Mouse (Mus musculus): ENCODE data around the gene Prrc2b.
A peak's percentile ranks its signal among the peaks of the same experiment; 100 is the strongest.

Gene Prrc2b

DNA sequence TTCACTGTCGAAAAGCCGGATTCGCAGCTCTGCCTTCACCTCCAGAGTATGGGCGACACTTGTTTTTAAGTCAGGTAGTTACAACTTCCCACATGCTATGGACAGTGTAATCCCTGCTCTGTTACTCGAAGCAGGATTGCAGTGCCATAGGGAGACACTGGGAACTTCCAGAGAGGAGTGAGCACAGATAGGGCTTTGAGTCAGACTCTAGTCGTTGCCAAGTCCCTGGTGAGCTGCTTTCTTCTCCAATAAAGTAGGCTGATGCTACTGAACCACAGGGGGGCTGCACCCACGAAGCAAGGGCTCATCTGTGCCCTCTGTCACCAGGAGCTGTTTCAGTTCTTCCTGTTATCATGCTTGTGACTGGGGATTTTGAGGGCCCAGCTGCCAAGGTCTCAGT lies 70.7 kb downstream of the Prrc2b start:
- no peak for DNase-seq (ENCODE audit: low read depth, low spot score)

DNA sequence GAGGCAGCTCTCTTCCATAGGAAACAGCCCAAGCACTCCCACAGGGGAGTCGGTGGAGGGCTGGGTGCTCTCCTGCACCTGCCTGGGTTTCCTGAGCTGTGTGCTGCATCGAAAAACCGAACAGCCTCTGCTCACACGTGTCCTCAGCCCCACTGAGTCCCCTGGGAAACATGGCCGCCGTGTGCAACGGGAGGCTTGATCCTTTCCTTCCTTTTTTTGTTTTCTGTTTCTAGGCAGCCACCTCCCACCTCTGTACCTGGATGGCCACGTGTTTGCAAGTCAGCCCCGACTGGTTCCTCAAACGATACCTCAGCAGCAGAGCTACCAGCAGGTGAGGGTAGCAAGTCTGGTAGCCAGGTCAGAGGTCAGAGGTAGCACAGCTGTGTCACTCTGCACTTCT lies 71.2 kb downstream of the Prrc2b start:
- DNase-seq (ENCODE audit: low read depth, low spot score): no peak

DNA sequence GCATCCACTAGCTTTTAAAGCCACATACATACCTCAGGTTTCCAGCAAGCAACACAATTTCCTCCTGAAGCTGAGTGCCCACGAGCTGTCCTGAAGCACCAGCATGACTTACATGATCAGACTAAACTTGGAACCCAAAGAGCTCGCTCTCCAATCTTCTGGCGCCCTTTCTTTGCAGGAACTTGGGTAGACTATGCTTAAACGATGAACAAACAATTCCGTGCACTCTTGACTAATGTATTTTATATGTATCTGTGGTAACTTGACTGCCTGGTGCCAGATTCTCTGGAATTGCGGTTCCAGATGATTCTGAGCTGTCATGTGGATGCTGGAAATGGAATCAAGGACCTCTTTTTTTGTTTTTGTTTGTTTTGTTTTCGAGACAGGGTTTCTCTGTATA lies 84.6 kb downstream of the Prrc2b start:
- DNase-seq (ENCODE audit: low read depth, low spot score): no peak

DNA sequence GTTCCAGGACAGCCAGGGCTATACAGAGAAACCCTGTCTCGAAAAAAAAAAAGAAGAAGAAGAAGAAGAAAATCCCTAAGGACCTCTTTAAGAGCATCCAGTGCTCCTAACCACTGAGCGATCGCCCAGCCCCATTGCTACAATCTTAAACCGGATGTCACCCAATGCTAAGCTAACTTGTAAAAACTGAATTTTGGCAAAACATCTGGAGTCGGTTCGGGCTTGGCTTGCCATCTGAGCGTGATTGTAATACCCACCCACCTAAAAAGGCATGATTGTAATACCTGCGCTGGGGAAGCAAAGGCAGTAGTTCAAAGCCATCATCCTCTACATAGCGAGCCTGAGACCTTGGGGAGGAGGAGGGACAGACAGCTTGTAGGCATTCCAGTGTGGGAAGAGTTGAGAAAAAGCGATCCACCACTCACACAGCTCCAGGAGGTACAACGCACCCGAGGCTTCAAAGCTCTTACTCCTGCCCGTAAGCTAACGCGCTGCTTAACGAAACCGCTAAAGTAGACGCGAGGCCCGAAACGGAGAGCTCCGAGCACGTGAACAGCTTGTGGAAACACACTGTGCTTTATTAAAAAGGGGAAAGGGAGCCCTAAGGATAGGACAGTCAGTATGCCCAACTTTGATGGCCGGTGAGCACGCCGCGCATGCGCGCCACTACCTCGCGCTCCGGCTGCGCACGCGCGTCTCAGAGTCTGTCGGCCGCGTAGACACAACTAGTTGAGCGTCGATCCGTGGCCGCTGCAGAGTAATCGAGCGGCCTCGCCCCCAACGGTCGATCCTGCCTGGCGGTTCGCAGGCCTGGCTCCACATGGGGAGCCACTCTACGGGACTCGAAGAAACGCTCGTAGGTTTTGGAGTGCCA lies 85.2 kb downstream of the Prrc2b start, which contains the start of gene Pomt1:
Gene Pomt1, plus strand, starts transcription at position 705 of the 874 bp plus-strand sequence.
- peak; percentile 95 for DNase-seq (ENCODE audit: low read depth, low spot score)

DNA sequence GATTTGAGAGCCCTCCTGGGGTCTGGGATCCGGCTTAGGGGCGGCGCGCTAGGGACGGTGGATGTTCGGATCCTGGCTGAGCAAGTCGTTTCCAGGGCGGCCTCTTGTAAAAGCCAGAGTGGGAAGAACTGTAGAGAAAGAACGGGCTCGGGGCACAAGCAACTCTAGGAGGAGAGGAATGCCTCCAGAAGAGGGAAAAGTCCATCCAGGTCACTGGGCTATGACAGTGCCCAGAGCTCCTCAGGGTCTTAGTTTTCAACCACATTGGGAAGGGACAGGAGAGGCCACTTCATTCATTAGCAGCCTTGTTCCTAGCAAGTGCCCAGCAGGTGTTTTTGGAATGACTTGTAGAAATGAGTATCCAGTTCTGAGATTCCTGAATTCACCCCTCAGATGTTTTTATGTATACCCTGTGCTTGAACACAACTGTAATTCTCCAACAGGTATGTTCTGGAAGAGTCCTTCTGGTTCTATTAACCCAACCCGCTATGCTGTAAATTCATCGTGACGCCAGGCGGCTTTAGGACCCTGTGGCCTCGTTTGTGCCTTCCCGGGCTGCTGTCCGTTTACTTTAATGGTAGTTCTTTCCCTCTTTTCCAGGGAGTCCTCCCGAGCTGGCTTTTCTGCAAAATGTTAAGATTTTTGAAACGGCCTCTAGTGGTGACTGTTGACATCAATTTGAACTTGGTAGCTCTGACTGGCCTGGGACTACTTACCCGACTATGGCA lies 86.0 kb downstream of the Prrc2b start:
- DNase-seq (ENCODE audit: low read depth, low spot score): peak; percentile 84

DNA sequence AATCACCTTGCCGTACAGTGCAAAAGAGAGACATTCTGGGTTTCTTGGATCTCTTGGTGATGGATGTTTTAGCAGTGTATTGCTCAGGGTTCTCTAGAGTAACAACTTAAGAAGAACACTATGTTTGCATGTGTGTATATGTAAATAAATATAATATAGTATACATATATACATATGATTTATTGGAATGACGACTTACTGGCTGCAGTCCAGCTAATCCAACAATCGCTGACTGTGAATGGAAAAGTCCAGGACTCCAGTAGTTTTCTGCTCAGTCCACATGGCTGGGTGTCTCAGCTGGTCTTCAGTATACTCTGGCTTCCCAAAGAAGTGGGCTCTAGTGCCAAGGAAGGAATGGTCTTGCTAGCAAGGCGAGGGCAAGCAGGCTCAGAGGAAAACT lies 86.7 kb downstream of the Prrc2b start:
- DNase-seq (ENCODE audit: low read depth, low spot score): no peak

DNA sequence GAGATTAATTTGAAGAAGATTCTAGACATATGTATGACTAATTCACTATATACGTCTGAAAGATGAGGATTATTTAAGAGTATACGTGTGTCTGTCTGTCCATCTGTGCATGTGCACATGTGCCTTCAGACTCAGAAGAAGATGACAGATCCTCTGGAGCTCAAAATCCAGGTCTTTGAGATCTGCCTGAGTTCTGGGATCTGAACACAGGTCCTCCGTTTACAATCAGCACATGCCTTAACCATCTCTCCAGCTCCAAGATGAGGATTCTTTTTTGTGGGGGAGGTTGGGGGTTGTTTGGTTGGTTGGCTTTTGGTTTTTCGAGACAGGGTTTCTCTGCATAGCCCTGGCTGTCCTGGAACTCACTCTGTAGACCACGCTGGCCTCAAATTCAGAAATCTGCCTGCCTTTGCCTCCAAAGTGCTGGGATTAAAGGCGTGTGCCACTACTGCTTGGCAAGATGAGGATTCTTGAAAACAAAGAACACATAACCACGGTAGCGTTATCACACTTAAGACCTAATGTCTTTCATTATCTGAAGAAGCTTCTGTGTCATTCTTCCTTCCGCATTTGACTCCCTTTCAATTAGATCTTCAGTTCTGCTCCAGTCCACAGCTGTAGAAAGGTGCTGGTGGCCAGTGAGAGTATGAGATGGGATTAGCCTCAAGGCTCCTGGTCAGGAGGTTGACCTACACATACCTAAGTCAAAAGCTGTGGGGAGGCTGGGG lies 88.0 kb downstream of the Prrc2b start:
- no peak for DNase-seq (ENCODE audit: low read depth, low spot score)

DNA sequence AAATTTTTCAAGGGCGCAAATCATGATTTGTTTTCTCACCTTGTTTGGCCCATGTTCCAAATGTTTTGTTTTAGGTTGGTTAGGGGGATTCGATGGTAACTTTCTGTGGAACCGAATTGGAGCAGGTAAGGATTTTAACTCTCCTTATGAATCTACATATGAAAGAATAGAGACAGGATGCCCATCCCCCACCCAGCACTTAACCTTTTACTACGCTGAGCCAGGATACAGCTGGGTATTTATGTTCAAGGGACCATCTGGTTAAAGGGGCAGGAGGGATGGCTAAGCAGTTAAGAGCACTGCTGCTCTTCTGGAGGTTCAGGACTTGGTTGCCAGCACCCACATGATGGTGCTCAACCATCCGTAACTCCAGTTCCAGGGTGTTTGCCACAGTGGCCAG lies 89.7 kb downstream of the Prrc2b start:
- peak; percentile 64 for DNase-seq (ENCODE audit: low read depth, low spot score)

DNA sequence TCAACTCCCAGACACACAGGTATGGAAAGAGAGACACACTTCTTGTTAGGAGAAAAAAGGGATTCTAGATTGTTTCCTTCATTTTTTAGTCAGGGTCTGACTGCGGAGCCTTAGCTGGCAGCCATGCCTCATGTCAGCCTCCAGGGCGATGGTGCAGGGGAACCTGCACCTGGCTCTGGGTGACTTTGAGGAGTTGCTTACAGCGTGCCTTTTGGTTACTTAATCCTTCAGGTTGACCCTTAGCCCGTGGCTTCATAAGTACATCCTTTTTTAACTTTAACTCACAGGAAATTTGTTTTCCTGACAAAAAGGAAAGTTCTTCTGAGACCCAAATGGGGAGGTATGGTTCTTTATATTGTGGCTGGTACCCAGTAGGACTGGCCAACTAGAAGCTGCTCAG lies 92.1 kb downstream of the Prrc2b start:
- DNase-seq (ENCODE audit: low read depth, low spot score): no peak

DNA sequence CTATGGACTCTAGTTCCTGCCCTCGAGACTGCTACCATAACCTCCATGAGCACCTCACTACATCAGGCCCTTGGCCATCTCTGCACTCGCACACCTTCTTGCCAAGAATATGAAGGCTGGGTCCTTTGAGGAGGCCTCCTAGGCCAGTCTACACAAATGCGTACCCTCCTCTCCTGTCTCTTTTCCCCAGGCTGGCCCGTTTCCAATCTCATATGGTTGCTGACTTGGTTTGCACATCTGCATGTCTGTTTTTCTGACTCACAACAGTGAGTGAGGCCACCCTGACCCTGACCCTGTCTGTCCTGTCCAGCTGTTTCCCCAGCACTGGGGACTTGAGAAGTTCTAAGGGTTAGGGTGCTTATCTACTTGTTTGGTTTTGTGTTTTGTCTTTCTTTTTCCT lies 95.9 kb downstream of the Prrc2b start:
- DNase-seq (ENCODE audit: low read depth, low spot score): no peak

DNA sequence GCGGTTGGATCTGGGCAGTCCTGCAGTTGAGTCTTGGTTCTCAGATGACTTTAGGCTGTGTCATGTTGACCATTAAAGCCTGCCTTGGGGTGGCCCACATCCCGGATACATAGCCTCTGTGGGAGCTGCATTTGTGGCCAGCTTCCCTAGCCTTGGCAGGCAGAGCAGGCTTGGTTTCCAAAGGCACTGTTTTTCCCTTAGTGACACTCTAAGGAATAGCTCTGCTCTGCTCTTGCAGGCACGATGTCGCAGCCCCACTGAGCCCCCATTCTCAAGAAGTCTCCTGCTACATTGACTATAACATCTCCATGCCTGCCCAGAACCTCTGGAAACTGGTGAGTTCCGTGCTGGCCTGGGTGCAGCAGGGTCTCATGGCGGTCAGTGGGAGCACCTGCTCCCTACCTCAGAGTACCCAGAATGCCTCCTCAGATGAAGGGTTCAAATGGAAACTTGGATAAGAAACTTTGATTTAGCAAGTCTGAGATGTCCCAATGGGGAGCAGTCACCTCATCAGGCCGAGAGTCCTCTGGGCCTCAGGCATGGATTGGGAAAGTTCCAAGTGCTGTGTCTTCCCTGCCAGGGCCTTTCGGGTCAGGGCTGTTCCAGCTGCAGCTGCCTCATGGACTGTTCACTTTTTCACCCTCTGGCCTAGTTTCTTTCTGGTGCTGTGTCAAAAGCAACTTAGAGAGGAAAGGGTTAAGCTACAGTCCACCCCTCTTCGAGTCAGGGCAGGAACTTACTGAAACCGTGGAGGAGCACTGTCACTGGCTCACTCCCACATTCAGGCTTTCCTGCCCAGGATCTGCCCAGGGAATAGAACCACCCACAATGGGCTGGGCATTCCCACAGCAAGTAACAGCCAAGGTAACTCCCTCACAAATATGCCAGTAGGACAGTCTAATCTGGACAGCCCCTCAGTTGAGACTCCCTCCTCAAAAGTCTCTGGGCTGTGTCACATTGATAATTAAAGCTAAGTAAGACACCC lies 97.8 kb downstream of the Prrc2b start:
- no peak for DNase-seq (ENCODE audit: low read depth, low spot score)

DNA sequence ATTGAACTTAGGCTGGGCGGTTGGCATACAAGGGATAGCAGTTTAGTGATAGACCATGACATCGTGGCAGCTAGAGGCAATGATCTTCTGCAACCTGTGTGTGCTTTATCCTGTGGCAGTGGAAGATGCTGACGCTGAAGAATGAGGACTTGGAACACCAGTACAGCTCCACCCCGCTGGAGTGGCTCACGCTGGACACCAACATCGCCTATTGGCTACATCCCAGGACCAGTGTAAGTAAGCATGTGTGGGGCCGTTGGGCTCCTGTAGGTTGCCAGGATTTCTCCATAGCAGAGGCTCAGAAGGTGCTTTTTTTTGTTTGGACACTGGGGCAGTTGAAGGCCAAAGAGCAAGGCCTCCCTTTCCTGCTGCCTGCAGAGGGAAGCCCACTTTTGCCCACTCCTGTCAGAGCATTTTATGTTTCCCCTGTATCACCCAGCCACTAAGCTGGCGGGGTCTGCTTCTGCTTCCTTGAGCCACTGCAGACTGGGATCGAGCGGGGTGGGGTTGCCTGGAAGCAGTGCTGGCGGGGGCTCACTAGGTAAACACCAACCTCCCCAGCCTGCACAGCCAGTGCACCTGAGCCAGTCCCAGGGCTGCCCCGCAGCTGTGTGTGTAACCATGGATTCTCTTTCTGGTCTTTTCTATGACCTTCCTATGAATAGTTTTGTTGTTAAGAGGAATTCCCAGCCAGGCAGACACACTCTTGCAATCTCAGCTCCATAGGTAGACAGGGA lies 101.1 kb downstream of the Prrc2b start:
- no peak for DNase-seq (ENCODE audit: low read depth, low spot score)

DNA sequence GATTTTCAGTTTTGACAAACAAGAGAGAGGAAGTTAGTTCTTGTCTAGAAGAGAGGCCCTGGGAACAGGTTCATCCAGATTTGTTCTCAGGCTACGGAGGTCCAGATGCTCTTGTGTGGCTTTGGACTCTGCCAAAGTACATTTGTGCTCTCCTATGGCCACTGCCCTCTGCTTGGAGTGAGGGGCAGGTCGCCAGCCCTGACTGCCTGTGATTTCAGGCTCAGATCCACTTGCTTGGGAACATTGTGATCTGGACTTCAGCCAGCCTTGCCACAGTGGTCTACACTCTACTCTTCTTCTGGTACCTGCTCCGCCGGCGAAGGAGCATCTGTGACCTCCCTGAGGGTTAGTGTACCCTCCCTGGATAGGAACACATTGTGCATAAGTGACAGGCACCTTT lies 101.8 kb downstream of the Prrc2b start:
- DNase-seq (ENCODE audit: low read depth, low spot score): no peak

DNA sequence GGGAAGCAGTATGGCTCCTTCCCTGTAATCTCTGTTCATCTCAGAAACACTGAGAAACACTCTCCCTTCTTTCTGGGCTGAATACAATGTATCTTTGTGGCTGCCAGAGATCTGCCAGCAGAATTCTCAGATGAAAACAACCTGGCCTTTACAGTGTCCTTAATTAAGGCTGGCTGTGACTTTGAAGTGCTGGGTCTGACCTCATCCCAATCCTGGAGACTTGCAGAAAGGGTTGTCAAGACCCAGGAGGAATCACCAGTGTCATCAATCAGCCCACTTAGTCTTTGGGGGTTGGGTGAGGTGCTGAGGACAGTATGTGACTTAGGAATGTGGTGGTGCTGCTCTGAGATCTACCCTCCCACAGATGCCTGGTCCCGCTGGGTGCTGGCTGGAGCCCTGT lies 102.5 kb downstream of the Prrc2b start:
- no peak for DNase-seq (ENCODE audit: low read depth, low spot score)

DNA sequence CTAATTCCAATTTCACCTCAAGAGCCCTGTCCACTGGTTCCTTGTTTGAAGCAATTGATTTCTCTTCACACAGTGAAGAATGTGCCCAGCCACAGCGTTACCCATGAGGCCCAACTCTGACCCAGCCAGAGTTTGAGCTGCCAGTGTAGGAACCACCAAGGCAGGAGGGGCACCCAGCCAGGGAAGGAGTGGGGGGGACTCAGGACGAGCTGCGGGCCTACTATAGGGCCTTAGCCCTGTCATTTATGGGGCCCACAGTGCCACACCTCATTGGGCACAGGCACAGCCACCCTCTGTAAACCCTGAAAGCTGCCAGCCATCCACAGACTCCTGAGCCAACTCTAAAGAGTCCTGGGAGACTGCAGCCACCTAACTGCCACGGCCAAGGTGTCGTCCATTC lies 103.7 kb downstream of the Prrc2b start:
- no peak for DNase-seq (ENCODE audit: low read depth, low spot score)

DNA sequence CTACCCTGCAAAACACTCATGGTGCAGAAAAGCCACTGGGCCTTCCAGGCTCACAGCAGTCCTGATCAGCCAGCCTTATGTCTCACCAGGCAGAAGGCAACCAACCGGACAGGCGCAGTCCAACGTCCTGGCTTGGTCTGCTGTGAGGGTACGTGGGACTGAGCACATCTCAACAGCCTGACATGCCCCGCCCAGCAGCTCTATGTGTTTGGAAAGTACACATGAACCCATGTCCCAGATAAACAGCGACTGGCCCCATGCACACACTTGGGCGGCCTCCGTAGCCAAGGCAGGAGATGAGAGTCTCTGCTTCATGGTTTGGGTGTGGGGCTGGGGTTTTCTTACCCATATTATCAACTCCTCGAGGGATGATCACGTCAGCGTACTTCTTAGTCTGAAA lies 105.4 kb downstream of the Prrc2b start:
- DNase-seq (ENCODE audit: low read depth, low spot score): no peak

DNA sequence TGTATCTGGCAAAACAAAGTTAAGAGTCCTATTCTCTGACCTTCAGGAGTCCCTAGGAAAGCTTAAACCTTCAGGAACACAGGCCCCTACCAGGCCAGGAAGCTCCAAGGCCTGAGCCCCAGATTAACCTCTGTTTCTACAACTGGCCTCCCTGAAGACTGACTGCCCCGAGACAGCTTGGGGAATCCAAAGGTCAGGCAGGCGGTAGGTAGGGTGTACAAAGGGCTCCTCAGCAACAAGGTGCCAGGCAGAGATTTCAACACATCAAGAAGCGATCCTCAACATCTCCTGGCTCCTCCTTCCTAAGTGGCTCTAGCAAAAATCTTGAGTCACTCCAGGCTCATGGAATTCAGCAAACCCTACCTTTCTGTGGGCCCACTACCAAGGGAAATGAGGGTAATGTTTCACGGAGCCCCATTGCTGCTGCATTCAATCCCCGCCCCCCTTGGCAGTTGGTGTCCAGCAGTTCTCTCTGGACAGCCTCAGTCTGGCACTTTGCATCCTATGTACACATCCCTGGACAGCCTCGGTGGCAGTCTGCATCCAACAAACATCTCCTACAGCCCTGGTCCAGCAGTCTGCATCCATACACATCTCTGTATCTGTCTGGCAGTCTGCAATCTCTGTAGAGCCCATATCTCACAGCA lies 108.1 kb downstream of the Prrc2b start:
- DNase-seq (ENCODE audit: low read depth, low spot score): no peak

DNA sequence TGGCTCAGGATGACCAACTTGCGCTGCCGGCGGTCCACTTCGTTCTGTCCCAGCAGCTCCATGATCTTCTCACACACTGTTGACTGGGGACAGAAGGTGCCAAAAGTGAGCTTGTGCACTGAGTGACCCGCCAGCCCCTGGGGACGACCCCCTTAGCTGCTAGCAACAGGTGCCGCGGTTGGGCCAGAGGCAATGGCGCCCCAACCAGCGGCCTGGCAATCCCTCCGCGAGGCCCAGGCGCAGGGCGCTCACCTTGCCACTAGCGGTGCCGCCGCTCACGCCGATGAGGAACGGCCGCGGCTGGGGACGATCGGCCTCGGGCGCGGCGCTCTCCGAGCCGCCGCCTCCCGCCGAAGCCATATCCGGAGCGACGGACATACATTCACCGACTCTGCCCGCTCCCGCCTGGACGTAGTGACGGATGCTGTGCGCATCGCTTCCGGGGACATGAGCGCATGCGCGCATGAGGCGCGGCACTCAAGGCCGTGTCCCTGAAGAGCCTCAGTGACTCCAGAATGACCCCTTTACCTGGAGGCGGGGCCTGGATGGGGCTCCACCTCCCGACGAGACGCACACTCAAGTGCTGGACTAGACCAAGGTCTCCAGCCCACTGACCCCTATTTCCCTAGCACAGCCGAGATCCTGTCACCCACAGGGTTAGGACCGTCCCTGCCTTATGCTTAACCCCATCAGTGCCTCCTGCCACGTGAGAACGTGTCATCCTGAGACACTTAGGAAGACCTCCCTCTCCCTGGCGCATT lies 109.0 kb downstream of the Prrc2b start, which contains the start of gene Uck1:
Gene Uck1, minus strand, starts transcription at position 503 of the 761 bp plus-strand sequence.
- peak; percentile 97 for DNase-seq (ENCODE audit: low read depth, low spot score)

DNA sequence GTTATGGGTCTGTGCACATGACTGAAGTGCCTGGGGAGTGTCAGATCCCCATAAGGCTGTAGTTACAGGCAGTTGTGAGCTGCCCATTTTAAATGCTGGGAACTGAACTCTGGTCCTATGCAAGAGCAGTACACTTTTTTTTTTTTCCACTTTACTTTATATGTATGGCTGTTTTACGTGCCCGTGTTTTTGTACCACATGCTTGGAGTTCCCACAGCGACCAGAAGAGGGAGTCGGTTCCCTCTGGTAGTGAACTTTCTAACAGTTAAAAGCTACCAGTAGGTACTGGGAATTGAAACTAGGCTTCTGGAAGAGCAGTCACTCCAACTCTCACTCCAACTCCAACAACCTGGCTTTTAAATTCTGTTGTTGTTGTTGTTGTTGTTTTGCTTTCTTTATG lies 109.8 kb downstream of the Prrc2b start:
- peak; percentile 91 for DNase-seq (ENCODE audit: low read depth, low spot score)
